Mouse (Mus musculus) brain, embryonic 14.5 days (tissue): Measurements from ENCODE around the gene Hnf1a.

Experiments
- CTCF ChIP-seq: fragments of 200-500 bp; IDR thresholded peaks from 2 replicates; pipeline ENCODE4 v1.5.1; 2012; ENCODE audit warnings: inconsistent platforms, mild to moderate bottlenecking, moderate library complexity, borderline replicate concordance; ENCODE audit not compliant: insufficient read depth, insufficient read length; ENCODE audit errors: extremely low read depth
- POLR2A ChIP-seq: fragments of 200-500 bp; IDR thresholded peaks from 2 replicates; pipeline ENCODE4 v1.6.1; 2012; ENCODE audit warnings: mild to moderate bottlenecking, inconsistent platforms, borderline replicate concordance; ENCODE audit not compliant: poor library complexity, insufficient read depth, insufficient read length, severe bottlenecking; ENCODE audit errors: extremely low read depth

- no peak for TF ChIP-seq CTCF
- no peak for TF ChIP-seq POLR2A
These were observed 49.1 kb downstream of the Hnf1a start for GRCm38 (mm10) chr5:114921551-114922365.
